Mouse (Mus musculus): ENCODE results near the gene Copa. TPM values are rescaled to one million over a fixed set of nuclear protein-coding genes. Genes with fewer than 3 reads are reported as not detected.

Gene Copa
- 158 TPM for total RNA-seq (2023)

DNA sequence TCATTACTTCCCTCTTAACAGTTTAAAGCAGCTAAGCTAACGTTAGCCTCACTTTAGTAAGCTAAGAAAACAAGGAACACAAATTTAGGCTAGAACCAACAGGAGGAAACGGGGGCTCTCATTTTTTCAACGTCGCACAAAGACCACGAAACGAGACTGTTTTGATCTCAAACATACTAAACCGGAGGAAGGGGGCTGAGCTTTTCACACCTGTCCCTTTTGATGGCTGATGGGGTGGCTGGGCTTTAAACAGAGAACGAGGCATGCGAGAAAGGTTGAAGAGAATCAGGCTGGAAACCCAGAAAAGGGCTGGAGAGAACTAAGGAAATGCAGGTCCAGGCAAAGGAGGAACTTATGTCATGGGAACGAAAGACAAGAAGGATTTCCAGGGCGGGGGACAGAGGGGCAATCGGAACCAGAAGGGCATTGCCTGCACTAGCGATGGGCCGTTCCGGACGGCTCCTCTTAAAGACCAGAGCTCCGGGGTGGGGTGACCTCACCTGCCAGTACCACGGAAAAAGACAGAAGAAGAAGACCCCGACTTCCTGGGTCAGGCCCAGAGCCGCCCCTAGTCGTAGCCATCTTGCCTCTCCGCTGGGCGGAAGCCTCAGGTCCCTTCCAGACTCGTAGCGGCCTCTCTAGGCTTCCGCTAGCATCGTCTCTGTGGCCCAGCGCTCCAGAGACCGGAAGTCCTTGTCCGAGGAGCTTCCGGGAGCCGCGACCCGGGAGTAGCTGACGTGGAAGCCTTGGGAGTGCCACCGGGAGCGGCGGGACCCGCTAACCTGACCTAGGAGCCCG lies at the start of gene Copa, which contains the start of gene Ncstn:
Gene Copa (plus strand): TSS at position 429 of the 798 bp plus-strand sequence.
Gene Ncstn (minus strand): TSS at position 695 of the 798 bp plus-strand sequence.

DNA sequence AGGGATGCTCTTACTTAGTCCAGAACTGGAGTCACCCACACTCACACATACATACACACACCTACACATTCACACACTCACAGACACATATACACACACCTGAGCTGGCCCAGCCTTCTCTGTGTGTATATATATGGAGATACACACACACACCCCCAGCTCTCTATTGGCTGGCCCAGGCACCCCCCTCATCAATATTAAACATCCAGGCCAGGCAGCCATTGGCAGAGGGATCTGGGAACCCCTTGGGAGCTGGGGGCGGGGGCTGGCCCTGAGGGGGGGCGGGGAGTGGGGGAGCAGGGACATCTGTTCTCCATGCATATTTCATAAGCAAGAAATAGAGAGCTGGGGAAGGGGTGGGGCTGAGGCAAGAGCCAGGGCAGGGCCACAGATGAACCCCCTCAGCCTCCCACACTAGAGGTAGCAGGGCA lies 24.8 kb upstream of the Copa start, which contains the start of gene Nhlh1:
Gene Nhlh1 (minus strand): TSS at position 83 of the 431 bp plus-strand sequence.

GRCm38 (mm10) chr1:172126376-172127347 lies 44.3 kb downstream of the Copa start, which contains the start of gene Pex19:
TSS of gene Pex19 (plus strand) at chr1:172126755.

DNA sequence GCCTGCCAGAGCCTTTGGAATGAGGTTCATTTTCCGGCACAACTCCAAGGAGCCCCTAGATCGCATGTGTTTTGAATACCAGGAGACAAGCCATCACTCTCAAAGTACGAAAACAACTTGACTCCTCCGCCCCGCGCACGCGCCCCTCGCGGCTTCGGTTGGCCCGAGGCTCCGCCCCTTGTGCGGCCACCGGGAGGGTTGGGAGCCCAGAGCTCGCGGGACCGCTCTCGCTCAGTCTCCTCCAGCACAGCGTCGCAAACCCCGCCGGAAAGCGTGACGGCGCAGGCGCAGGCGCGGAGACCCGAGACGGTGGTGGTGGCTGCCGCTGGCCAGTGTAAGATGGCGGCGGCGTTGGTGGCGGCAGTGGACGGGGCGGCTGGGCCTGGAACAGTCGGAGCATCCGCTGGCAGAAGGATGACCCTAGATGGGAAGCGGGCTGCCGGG lies 65.5 kb downstream of the Copa start, which contains the start of gene Dcaf8:
Gene Dcaf8 (plus strand): TSS at position 250 of the 444 bp plus-strand sequence.

Other genes with a start within 250 kb of the Copa start
- 110 TPM for gene Cd84, start 242.8 kb upstream of the Copa start, total RNA-seq (2023)
- gene Gm10521, start 186.9 kb upstream of the Copa start, total RNA-seq (2023): 22.8 TPM
- 101 TPM for gene Slamf6, start 165.0 kb upstream of the Copa start, total RNA-seq (2023)
- 1.4 TPM for gene Vangl2, start 54.1 kb upstream of the Copa start, total RNA-seq (2023)
- not detected for gene Nhlh1, start 25.0 kb upstream of the Copa start, total RNA-seq (2023)
- 88.7 TPM for gene Ncstn, start 266 bp downstream of the Copa start, total RNA-seq (2023)
- 59.1 TPM for gene Pex19, start 44.2 kb downstream of the Copa start, total RNA-seq (2023)
- gene Dcaf8, start 65.6 kb downstream of the Copa start, total RNA-seq (2023): 108 TPM
- gene Pea15a, start 124.3 kb downstream of the Copa start, total RNA-seq (2023): 57.4 TPM
- gene Casq1, start 137.3 kb downstream of the Copa start, total RNA-seq (2023): not detected
- gene Atp1a4, start 175.9 kb downstream of the Copa start, total RNA-seq (2023): not detected
- 18.8 TPM for gene Igsf8, start 179.1 kb downstream of the Copa start, total RNA-seq (2023)
- gene Atp1a2, start 215.5 kb downstream of the Copa start, total RNA-seq (2023): not detected
- gene Kcnj9, start 246.8 kb downstream of the Copa start, total RNA-seq (2023): 0.26 TPM

Measured in CD4-positive naive resting alpha-beta T cell, adult 76 days (primary cell).